ENCODE assay signal across 16 mouse cellular contexts in the genomic region with DNA sequence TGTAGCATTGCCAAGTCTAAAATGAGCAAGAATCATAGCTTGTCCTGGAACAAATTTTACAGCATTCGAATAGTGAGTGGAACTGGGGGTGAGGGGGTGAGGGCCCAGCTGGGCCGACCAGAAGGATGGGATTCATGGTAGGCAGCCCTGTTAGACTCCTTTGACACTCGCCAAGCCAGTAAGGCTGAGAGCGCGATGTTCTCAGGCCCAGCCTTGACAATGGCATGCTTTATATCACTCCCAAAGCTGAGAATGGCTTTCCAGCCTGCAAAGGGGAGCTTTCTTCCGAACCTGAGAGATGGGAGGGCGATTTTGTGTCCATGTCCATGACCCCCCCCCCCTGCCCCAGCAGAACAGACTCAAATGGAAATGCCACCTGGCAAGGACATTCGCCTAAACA.
"Had no signal": no experiment of that assay in that cellular context is flagged by ENCODE, and none has a peak within 500 bp of the region (broad histone marks: within the 10 kb centered on the region; RNA-seq: fewer than 3 reads in every experiment).

No protein-coding gene starts in this region.

- ATAC-seq: intestine, postnatal 0 days; liver, postnatal 0 days; midbrain, embryonic 13.5 days had no signal

- H3K27me3 ChIP-seq: liver, embryonic 13.5 days; lung, embryonic 15.5 days; midbrain, embryonic 13.5 days; neural tube, embryonic 12.5 days; stomach, embryonic 15.5 days had no signal

- H3K4me3 ChIP-seq: limb, embryonic 10.5 days; liver, embryonic 13.5 days; lung, embryonic 15.5 days; megakaryocyte, embryonic 14.5 days; midbrain, embryonic 13.5 days; neural tube, embryonic 12.5 days; stomach, embryonic 15.5 days had no signal

- H3K4me2 ChIP-seq: liver, embryonic 13.5 days; lung, embryonic 15.5 days; midbrain, embryonic 13.5 days; neural tube, embryonic 12.5 days; stomach, embryonic 15.5 days had no signal

- H3K27ac ChIP-seq: limb, embryonic 10.5 days; liver, embryonic 13.5 days; lung, embryonic 15.5 days; macrophage; midbrain, embryonic 13.5 days; neural tube, embryonic 12.5 days; stomach, embryonic 15.5 days had no signal

- H3K36me3 ChIP-seq: limb, embryonic 10.5 days; liver, embryonic 13.5 days; lung, embryonic 15.5 days; midbrain, embryonic 13.5 days; neural tube, embryonic 12.5 days; stomach, embryonic 15.5 days had no signal

- H3K4me1 ChIP-seq: liver, embryonic 13.5 days; neural tube, embryonic 12.5 days had no signal

- H3K9me3 ChIP-seq: limb, embryonic 10.5 days; liver, embryonic 13.5 days; lung, embryonic 15.5 days; neural tube, embryonic 12.5 days; stomach, embryonic 15.5 days had no signal

- H3K9ac ChIP-seq: liver, embryonic 13.5 days; liver, postnatal 0 days; lung, embryonic 15.5 days; midbrain, embryonic 13.5 days; neural tube, embryonic 12.5 days; stomach, embryonic 15.5 days had no signal

- DNase-seq: kidney, adult 8-10 months; kidney, postnatal 25 days; liver, embryonic 13.5 days; liver, postnatal 0 days; lung, postnatal 14 days; right cerebral cortex, postnatal 14 days; thymus, adult 2 months; thymus, postnatal 25 days had no signal
